ENCODE assay signal across 8 mouse cellular contexts in the genomic region with DNA sequence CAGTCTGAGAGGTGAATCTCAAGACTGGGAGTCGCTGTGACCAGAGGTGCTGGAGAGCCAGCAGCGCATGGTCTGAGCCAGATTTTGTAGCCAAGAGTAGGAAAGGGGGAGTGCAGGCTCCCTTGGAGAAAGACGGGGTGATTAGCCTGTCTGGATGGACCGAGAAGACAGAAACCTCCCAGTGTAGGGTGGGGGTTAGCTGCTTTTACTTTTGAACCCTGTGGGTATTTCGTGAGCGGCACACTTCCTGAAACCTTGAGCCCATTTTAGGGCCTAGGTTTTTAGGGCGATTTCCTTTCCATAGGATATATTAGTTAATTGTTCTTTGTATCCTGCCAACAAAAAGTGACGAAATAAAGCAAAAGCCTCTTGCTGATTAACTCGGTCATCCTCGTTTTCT. TPM values are rescaled to one million over a fixed set of nuclear protein-coding genes. Genes with fewer than 3 reads are reported as not detected.
DNase-seq lines count a peak whose midpoint lies in the region; ATAC-seq lines count a peak whose summit lies in the region.

No protein-coding gene starts in this region.

- H3K27ac ChIP-seq in forebrain, embryonic 11.5 days (ENCODE audit: low read depth, low read length), result no peak overlapping the region; the same call in 1 of the 2 replicates
- peak overlapping the region; percentile 74; the same call in 1 of the 2 replicates for H3K27ac ChIP-seq in intestine, embryonic 14.5 days (ENCODE audit: low read depth)
- H3K27ac ChIP-seq in macrophage, result peak overlapping the region; percentile 76

- peak overlapping the region; percentile 65 for H3K4me3 ChIP-seq in forebrain, embryonic 11.5 days (ENCODE audit: low read depth, low read length)
- H3K4me3 ChIP-seq in intestine, embryonic 14.5 days (ENCODE audit: low read depth, low read length), result peak overlapping the region; percentile 67
- H3K4me3 ChIP-seq in macrophage (ENCODE audit: inconsistent target), result peak overlapping the region; percentile 67

- ATAC-seq in forebrain, embryonic 11.5 days (replicated peaks; ENCODE audit: low FRiP score), result no peak
- ATAC-seq in intestine, embryonic 14.5 days (replicated peaks; ENCODE audit: low FRiP score, low TSS enrichment, low read depth), result no peak

- no peaks in the 10 kb centered on the region for H3K36me3 ChIP-seq in forebrain, embryonic 11.5 days (ENCODE audit: control insufficient read depth, insufficient read depth, low read length)
- H3K36me3 ChIP-seq in intestine, embryonic 14.5 days (ENCODE audit: control insufficient read depth, insufficient read depth, low read length), result no peaks in the 10 kb centered on the region
- H3K36me3 ChIP-seq in macrophage (ENCODE audit: inconsistent target), result no peaks in the 10 kb centered on the region

- H3K9me3 ChIP-seq in forebrain, embryonic 11.5 days (ENCODE audit: control insufficient read depth, low read length), result no peaks in the 10 kb centered on the region
- no peaks in the 10 kb centered on the region for H3K9me3 ChIP-seq in intestine, embryonic 14.5 days (ENCODE audit: control insufficient read depth, low read length)

- peak overlapping the region; percentile 54 for H3K4me2 ChIP-seq in forebrain, embryonic 11.5 days (ENCODE audit: low read depth, low read length, severe bottlenecking)
- H3K4me2 ChIP-seq in intestine, embryonic 14.5 days (ENCODE audit: low read length), result peak overlapping the region; percentile 74

- peaks cover 32% of the 10 kb centered on the region for H3K79me2 ChIP-seq in macrophage (ENCODE audit: inconsistent target)

- no peaks in the 10 kb centered on the region for H3K27me3 ChIP-seq in forebrain, embryonic 11.5 days (ENCODE audit: control insufficient read depth, insufficient read depth, low read length)
- no peaks in the 10 kb centered on the region for H3K27me3 ChIP-seq in intestine, embryonic 14.5 days (replicated peaks; ENCODE audit: control insufficient read depth, insufficient read depth, low read length)

- 8% methylated on average over 10 of the region's 10 CpGs for WGBS in forebrain, embryonic 11.5 days
- 15% methylated on average over 10 of the region's 10 CpGs for WGBS in intestine, embryonic 14.5 days
- WGBS in macrophage (ENCODE audit: missing documents), result 15% methylated on average over 10 of the region's 10 CpGs

- DNase-seq in cerebellum, adult 11 months, result peak; percentile 14
- DNase-seq in cerebellum, postnatal 36 days, result no peak
- peak; percentile 70 for DNase-seq in MN1 (ENCODE audit: low spot score)
- DNase-seq in forebrain, embryonic 11.5 days (ENCODE audit: low spot score), result no peak
- DNase-seq in intestine, embryonic 14.5 days (ENCODE audit: low spot score), result peak; percentile 60
- DNase-seq in testis, postnatal 14 days (ENCODE audit: low spot score), result peak; percentile 18
- no peak for DNase-seq in layer of hippocampus, adult 11-12 months (ENCODE audit: low spot score)

- H3K9ac ChIP-seq in forebrain, embryonic 11.5 days (ENCODE audit: low read length), result peak overlapping the region; percentile 72
- peak overlapping the region; percentile 63 for H3K9ac ChIP-seq in intestine, embryonic 14.5 days (ENCODE audit: low read length)

- H3K4me1 ChIP-seq in forebrain, embryonic 11.5 days (replicated peaks; ENCODE audit: control insufficient read depth, insufficient read depth, low read length), result peaks cover 7% of the 10 kb centered on the region; the same call in 1 of the 2 replicates
- peaks cover 11% of the 10 kb centered on the region; the same call in 1 of the 2 replicates for H3K4me1 ChIP-seq in intestine, embryonic 14.5 days (replicated peaks; ENCODE audit: control insufficient read depth, insufficient read depth, low read length)

RNA-seq across cellular contexts. Expression of gene Slc19a2, which starts 0.9 kb away (rescaled TPM):
- 13.2 and 14.4 TPM in 2 replicates for polyA plus RNA-seq in forebrain, embryonic 11.5 days (2014; fragmentation: Nextera tagmentation; extraction: Ambion mirVana)
- 14.2 and 16.5 TPM in 2 replicates for polyA plus RNA-seq in intestine, embryonic 14.5 days (2014; fragmentation: Nextera tagmentation; extraction: Ambion mirVana)
- total RNA-seq in macrophage (2018; cell fraction: chromatin; rRNA removed), result 1 to 10 TPM in 20 of 26 experiments, under 1 TPM in 6; 0.38 to 9.7 (median 2.9) TPM
- 1 to 10 TPM; 1.9 to 7.0 (median 4.6) TPM for total RNA-seq in macrophage (2018; cell fraction: cytosol; rRNA removed)
- total RNA-seq in macrophage (2018; cell fraction: nucleus; rRNA removed), result 10 to 100 TPM in 2 of 26 experiments, 1 to 10 TPM in 23, under 1 TPM in 1; 0.86 to 13.4 (median 4.4) TPM
- polyA plus RNA-seq in macrophage (2018), result 2.0 to 7.7 TPM (median 5.0 TPM) in 3 replicates

RNA-seq across cellular contexts. Expression of gene Ccdc181, which starts 27.4 kb away (rescaled TPM):
- 18.4 and 18.5 TPM in 2 replicates for polyA plus RNA-seq in forebrain, embryonic 11.5 days (2014; fragmentation: Nextera tagmentation; extraction: Ambion mirVana)
- polyA plus RNA-seq in intestine, embryonic 14.5 days (2014; fragmentation: Nextera tagmentation; extraction: Ambion mirVana), result 9.5 and 10.3 TPM in 2 replicates
- 10 to 100 TPM in 1 of 26 experiments, 1 to 10 TPM in 23, under 1 TPM in 2; 0.78 to 10.8 (median 4.4) TPM for total RNA-seq in macrophage (2018; cell fraction: chromatin; rRNA removed)
- total RNA-seq in macrophage (2018; cell fraction: cytosol; rRNA removed), result 1 to 10 TPM; 3.4 to 9.4 (median 7.1) TPM
- 10 to 100 TPM in 1 of 26 experiments, 1 to 10 TPM in 25; 1.0 to 10.7 (median 4.3) TPM for total RNA-seq in macrophage (2018; cell fraction: nucleus; rRNA removed)
- polyA plus RNA-seq in macrophage (2018), result 5.3 to 15.9 TPM (median 5.9 TPM) in 3 replicates

RNA-seq across cellular contexts. Expression of gene Nme7, which starts 56.0 kb away (rescaled TPM):
- polyA plus RNA-seq in forebrain, embryonic 11.5 days (2014; fragmentation: Nextera tagmentation; extraction: Ambion mirVana), result 34.7 and 40.5 TPM in 2 replicates
- 34.5 and 37.2 TPM in 2 replicates for polyA plus RNA-seq in intestine, embryonic 14.5 days (2014; fragmentation: Nextera tagmentation; extraction: Ambion mirVana)
- total RNA-seq in macrophage (2018; cell fraction: chromatin; rRNA removed), result 10 to 100 TPM in 22 of 26 experiments, 1 to 10 TPM in 4; 3.9 to 55.7 (median 34.3) TPM
- 10 to 100 TPM in 22 of 26 experiments, 1 to 10 TPM in 4; 6.4 to 16.1 (median 11.9) TPM for total RNA-seq in macrophage (2018; cell fraction: cytosol; rRNA removed)
- 10 to 100 TPM in 19 of 26 experiments, 1 to 10 TPM in 7; 5.2 to 32.1 (median 15.4) TPM for total RNA-seq in macrophage (2018; cell fraction: nucleus; rRNA removed)
- 10.9 to 12.9 TPM (median 11.3 TPM) in 3 replicates for polyA plus RNA-seq in macrophage (2018)

RNA-seq across cellular contexts. Expression of gene Blzf1, which starts 59.3 kb away (rescaled TPM):
- polyA plus RNA-seq in forebrain, embryonic 11.5 days (2014; fragmentation: Nextera tagmentation; extraction: Ambion mirVana), result 24.4 and 26.9 TPM in 2 replicates
- 22.9 and 23.5 TPM in 2 replicates for polyA plus RNA-seq in intestine, embryonic 14.5 days (2014; fragmentation: Nextera tagmentation; extraction: Ambion mirVana)
- 10 to 100 TPM in 25 of 26 experiments, 1 to 10 TPM in 1; 9.6 to 40.3 (median 26.4) TPM for total RNA-seq in macrophage (2018; cell fraction: chromatin; rRNA removed)
- 10 to 100 TPM; 10.2 to 24.3 (median 15.6) TPM for total RNA-seq in macrophage (2018; cell fraction: cytosol; rRNA removed)
- total RNA-seq in macrophage (2018; cell fraction: nucleus; rRNA removed), result 10 to 100 TPM in 24 of 26 experiments, 1 to 10 TPM in 2; 8.2 to 29.7 (median 18.3) TPM
- polyA plus RNA-seq in macrophage (2018), result 10.0 to 21.5 TPM (median 13.1 TPM) in 3 replicates

Comparison
In these comparisons a context has a peak if more than half of its experiments do, and no peak if none do; other contexts are left out.
1. DNase-seq: peak in cerebellum, adult 11 months (single experiment), MN1 (single experiment), intestine, embryonic 14.5 days (single experiment) and testis, postnatal 14 days (single experiment); none in cerebellum, postnatal 36 days (0 of 2), forebrain, embryonic 11.5 days (single experiment) and layer of hippocampus, adult 11-12 months (single experiment).
2. Peak in every context shown above with its lines, with median percentiles within 50 percentile points of each other: H3K4me3 ChIP-seq.